Mouse (Mus musculus): ENCODE measurements around the gene Rusc1.

Gene Rusc1

GRCm38 (mm10) chr3:89093175-89093574, at the start of gene Rusc1:
Gene Rusc1 (minus strand): TSS chr3:89093311.
- peak; percentile 75 for DNase-seq (ENCODE audit: low spot score)

DNA sequence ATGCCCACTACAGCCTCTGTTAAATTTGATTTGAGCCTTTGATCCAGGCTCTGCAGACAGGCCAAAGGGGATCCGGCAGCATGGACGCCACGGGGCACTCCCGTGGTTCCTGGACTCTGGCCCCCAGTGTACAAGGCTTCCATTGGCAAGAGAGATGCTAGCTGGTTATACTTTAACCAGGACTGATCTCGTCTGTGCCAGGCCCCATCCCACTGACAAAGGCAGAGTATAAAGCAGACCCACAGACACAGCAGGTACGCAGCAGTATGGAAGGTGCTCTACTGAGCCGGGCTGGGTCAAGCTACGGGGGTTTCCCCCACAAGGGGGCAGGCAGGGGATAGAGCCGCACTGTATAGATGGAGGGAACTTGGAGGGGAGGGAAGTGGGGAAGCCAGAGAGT, 43.3 kb upstream of the Rusc1 start:
- no peak for DNase-seq (ENCODE audit: low spot score)

DNA sequence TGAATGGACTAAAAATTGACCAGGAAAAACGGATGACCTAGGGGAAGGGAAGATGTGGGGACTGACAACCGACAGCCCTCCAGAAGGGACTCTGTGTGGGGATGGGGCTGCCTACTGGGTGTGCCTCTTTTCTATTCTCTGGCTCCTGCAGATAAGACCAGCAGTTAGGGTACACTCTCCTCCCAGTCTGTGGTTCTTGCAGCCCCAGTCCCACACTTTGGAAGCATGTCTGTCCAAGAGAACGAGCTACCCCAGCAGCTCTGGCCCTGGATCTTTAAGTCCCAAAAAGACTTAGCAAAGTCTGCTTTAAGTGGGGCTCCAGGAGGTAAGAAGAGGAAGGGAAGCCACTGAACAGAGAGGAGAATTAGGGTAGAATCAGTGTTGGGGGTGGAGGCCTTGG, 42.8 kb upstream of the Rusc1 start, which contains the start of gene Pklr:
TSS of gene Pklr (plus strand) at position 185 of the 400 bp plus-strand sequence.
- no peak for DNase-seq (ENCODE audit: low spot score)

DNA sequence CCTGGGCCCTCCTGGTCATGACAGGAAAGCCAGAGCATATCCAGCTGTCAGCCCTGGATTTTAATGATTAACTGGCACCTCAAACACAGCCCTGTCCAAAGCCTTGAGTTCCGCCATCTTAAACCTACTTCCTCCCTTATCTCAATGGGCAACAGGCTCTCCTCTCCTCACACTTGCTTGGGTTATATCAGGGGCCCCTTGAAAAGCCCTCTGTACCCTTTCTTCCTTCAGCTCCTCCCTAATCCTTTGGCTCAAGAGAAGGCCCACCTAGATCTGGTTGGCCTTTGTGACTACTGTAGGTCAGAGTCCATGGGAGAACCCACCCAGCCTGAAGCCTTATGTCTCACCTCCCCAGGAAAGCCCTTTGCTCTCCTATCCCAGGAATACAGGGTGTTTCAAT, 40.6 kb upstream of the Rusc1 start:
- DNase-seq (ENCODE audit: low spot score), result no peak

DNA sequence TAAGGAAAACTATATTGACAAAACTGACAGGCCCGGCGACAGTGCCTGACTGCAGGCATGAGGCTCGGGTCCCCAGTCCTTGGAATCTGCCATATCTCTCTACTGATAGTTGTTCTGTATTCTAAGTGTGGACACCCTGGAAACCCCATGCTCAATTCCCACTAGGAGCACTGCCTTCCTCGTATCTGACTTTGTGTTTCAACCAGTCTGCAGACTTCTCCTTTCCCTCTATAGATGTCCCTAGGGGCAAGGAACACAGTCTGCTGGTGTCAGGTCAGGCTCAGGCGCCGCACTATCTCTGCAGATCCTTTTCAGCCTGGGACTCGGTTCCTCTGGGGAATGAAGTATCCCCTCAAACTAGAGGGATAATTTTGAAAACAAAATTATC, 39.9 kb upstream of the Rusc1 start:
- DNase-seq (ENCODE audit: low spot score), result no peak

DNA sequence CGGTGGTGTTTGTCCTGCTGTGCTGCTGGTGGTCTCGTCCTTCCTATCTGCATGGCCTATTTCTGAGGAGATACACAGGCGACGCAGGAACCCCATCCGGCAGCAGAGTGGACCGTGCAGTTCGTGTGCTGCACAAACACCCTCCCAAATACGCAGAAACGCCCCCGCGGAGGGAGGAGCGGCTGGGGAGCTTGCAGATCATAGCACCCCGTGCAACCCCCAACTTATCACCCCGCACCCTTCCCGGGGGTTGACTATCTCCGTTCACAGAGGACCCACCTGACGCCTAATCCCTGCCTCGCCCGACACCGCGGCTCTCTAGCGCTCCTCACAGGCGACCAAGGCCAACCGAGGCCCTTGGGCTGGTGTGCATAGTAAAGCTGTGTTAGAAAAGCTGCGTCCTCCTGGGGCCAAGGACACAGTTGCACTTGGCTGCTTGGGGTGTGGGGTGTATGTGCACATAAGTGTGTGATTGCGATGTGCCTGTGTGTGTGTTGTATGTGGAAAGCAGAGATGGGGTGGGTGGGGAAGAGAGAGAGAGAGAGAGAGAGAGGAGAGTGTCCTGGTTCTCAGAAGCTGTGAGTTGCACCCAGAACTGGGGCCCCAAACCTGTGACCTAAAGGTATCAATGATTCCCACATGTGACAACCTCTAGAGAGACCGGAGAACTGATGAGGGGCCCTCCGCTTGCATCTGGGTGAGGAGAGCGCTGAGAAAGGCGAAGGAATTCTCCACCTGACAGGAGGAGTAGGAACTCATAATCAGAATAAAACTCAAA, 39.4 kb upstream of the Rusc1 start:
- DNase-seq (ENCODE audit: low spot score), result peak; percentile 13

- DNase-seq (ENCODE audit: low spot score), result no peak
Observed at GRCm38 (mm10) chr3:89131816-89132215, 38.7 kb upstream of the Rusc1 start.

DNA sequence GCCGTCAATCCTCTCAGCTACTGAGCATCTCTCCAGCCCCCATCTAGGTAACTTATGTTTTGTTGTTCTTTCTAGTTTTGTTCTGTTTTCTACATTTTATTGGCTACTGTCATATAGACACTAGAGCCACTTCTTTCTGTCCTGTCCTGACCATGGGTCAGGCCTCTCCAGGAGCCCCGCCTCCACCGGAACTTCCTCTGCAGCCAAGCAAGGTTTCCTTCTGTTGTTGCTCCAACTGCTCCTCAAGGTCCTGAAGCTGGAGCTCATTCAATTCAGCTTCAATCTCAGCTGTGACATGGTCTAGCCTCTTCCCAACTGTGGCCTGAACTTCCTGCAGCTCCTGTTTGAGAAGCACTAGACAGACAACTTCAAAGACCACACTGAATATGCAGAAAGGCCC, 36.8 kb upstream of the Rusc1 start:
- DNase-seq (ENCODE audit: low spot score), result no peak

DNA sequence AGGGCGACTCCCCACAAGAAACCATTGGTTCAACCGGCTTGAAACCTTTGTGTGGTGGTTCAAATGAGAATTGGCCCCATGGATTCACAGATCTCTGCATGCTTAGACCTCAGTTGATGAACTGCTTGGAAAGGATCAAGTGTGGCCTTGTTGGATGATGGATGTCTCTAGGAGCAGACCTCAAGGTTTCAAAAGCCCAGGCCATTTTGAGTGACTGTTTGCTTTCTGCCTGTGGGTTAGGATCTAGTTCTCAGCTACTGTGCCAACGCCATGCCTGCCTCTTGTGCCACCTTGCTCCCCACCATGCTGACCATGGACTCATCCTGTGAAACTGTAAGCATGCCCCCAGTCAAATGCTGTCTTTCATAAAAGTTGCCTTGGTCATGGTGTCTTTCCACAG, 32.9 kb upstream of the Rusc1 start:
- no peak for DNase-seq (ENCODE audit: low spot score)

DNA sequence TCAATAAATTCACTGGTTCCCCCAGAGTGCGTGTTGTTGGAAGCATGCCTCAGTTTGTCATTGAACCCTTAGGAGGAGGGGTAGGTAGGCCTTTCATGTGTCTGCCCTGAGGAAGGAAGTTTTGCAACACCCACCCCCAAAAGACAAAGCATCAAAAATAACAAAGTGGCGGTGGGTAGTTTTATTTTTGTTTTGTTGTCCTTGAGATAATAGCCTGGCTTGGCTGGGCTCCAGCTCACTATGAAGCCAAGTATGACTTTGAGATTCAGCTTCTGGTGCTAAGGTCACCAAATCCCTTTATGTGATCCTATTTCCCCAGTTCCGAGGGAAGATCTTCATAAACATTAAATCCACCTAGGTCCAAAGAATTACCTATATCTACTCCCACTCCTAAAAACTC, 31.1 kb upstream of the Rusc1 start:
- no peak for DNase-seq (ENCODE audit: low spot score)

GRCm38 (mm10) chr3:89123313-89123712, 30.2 kb upstream of the Rusc1 start:
- DNase-seq (ENCODE audit: low spot score), result peak; percentile 27

- DNase-seq (ENCODE audit: low spot score), result no peak
Observed at GRCm38 (mm10) chr3:89115522-89115921, 22.4 kb upstream of the Rusc1 start.

DNA sequence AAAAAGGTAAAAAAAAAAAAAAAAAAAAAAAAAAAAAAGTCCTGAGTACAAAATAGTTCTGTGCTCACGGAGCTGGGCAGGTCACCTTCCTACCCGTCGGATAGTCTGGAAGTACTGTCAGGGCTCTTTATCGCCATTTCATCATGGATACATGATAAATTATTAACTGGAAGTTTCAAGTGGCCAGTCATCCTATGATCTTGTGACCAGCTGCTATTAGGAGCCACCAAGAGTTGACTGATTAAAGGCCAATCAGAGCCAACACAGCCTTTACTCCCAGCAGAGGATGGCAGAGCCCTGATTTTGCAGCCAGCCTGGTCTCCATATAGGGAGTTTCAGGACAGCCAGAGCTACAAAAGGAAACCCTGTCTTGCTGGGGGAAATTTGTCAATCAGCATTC, 19.9 kb upstream of the Rusc1 start:
- no peak for DNase-seq (ENCODE audit: low spot score)

DNA sequence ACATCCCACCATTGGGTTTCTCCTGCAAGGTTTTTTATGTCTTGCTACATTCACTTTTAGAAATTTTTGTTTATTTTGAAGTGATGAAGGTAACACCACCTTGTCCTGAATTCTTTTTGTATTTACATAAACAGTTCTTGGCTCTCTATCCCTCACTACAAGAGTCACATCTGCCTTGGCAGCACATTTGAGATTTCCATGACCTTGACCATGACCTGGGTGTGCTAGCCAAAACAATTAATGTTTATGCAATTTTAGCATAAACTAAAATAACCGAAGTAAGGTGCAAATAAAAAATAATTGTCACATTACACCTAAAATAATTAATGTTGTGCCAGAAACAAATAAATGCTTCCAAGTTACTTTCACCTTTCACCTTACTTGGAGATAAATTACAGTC, 15.0 kb upstream of the Rusc1 start:
- no peak for DNase-seq (ENCODE audit: low spot score)

- DNase-seq (ENCODE audit: low spot score), result no peak
Observed at GRCm38 (mm10) chr3:89107545-89107944, 14.4 kb upstream of the Rusc1 start.

- no peak for DNase-seq (ENCODE audit: low spot score)
Observed at GRCm38 (mm10) chr3:89106881-89107280, 13.8 kb upstream of the Rusc1 start.

DNA sequence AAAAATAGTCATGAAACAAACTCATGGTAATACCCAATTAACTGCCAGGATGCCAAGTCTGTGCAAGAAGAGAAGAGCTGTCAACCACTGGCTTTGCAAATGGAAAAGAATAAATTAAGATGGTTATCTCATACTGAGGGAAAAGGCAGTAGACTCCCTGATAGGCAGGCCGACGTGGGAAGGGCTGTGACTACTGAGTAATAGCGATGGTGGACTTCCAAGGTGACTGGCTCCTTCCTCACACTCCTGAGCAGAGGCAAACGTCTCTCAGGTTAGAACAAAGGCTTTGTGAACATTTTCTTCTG, 10.1 kb upstream of the Rusc1 start:
- DNase-seq (ENCODE audit: low spot score), result no peak

- no peak for DNase-seq (ENCODE audit: low spot score)
Observed at GRCm38 (mm10) chr3:89102495-89103290, 9.6 kb upstream of the Rusc1 start.

DNA sequence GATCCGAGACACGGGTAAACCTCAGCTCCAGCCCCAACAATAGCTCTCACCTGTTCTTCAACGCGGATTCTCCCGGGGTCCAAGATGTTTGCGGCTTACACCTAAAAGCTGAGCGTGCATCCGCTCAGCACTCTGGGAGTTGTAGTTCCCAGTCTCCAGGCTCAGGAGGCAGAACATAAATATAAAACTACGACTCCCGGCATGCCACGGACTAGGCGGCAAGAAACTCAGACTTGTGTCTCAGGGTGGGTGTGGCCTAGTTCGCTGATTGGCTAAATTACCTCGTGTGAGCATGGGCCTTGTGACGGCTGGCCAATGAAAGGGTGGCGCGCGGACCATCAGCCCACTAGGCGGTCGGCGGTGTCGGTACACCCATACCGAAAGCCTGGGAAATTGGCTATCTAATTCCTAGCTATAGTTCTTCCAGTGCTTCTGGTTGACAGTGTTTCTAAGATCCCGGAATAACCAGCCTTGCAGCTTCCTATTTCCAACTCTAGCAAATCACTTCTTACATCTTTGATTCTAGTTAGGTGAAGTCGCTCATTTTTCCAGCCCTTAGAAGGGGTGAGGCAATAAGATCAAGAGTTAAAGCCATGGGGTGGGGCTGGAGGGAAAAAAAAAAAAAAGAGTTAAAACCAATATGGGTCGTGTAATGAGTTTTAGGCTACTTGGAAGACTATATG, 8.8 kb upstream of the Rusc1 start, which contains the start of gene Fdps:
TSS of gene Fdps (minus strand) at position 148 of the 683 bp plus-strand sequence.
- peak; percentile 76 for DNase-seq (ENCODE audit: low spot score)

GRCm38 (mm10) chr3:89101459-89101811, 8.3 kb upstream of the Rusc1 start:
- no peak for DNase-seq (ENCODE audit: low spot score)

DNA sequence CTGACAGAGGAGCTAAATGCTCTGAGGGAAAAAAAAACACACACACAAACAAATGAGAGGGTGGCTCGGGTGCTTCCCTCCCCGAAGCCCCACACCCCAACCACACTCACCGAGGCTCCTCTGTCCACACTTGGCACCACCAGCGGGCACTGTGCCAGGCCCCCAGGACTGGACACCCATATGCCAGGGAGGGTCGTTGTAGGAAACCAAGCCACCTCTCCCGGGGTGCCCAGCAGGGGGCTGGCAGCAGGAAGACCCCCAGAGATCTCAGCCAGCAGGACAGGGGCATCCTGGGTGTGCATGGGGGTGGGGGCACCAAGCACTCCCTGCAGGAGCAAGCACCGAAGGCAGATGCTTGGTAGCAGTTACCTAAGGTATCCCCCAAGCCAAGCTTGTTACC, 7.7 kb upstream of the Rusc1 start, which contains the start of gene Gm43738:
TSS of gene Gm43738 (minus strand) at position 289 of the 400 bp plus-strand sequence.
- DNase-seq (ENCODE audit: low spot score), result no peak

DNA sequence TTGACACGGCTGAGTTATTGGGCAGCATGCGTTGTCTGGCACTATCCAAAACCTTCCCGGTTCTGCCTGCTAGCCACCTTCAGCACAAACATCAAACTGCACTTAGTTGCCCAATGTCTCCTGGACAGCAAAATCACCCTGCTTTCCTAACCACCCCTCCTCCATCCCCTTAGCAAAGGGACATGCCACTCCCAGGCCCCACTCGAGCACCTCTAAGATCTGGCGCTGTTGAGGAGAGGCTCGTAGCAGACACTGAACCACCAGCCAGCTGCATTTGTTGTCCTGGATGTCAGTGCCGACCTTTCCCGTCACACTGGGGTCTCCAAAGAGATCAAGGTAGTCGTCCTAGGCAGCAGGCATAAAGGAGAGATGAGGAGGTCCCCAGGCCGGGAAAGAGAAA, 910 bp upstream of the Rusc1 start:
- DNase-seq (ENCODE audit: low spot score), result no peak

- DNase-seq (ENCODE audit: low spot score), result no peak
Observed at GRCm38 (mm10) chr3:89092509-89093090, 511 bp downstream of the Rusc1 start.
